Mouse (Mus musculus) small intestine, adult 2 months (tissue): Measurements from ENCODE around the gene Ankrd60. TPM values are rescaled to one million over a fixed set of nuclear protein-coding genes. Genes with fewer than 3 reads are reported as not detected.
A peak's percentile ranks its signal among the peaks of the same experiment; 100 is the strongest.

Experiments
- H3K27ac ChIP-seq: fragments of 200-500 bp; 2 replicates; pipeline ENCODE4 v1.5.1; 2012; ENCODE audit warnings: low read depth, low read length, control low read depth, inconsistent platforms; ENCODE audit not compliant: insufficient read depth
- H3K27me3 ChIP-seq: fragments of 200-500 bp; 2 replicates; pipeline ENCODE4 v1.6.1; 2012; ENCODE audit warnings: mild to moderate bottlenecking, moderate library complexity, low read length, inconsistent platforms; ENCODE audit not compliant: control insufficient read depth, insufficient read depth
- H3K36me3 ChIP-seq: fragments of 200-500 bp; 2 replicates; pipeline ENCODE4 v1.6.1; 2012; ENCODE audit warnings: mild to moderate bottlenecking, low read length, control low read depth, inconsistent platforms; ENCODE audit not compliant: control insufficient read depth, insufficient read depth
- H3K4me1 ChIP-seq: fragments of 200-500 bp; 2 replicates; pipeline ENCODE4 v1.6.1; 2012; ENCODE audit warnings: low read length, inconsistent platforms, mixed read lengths; ENCODE audit not compliant: control insufficient read depth, insufficient read depth, insufficient read length
- H3K4me3 ChIP-seq: fragments of 200-500 bp; 2 replicates; pipeline ENCODE4 v1.5.1; 2012; ENCODE audit warnings: low read depth, mild to moderate bottlenecking, control low read depth, inconsistent platforms, low read length, moderate library complexity
- CTCF ChIP-seq: fragments of 200-500 bp; IDR thresholded peaks from 2 replicates; pipeline ENCODE4 v1.5.1; 2012; ENCODE audit warnings: low read depth, mild to moderate bottlenecking, control low read depth, inconsistent platforms, low read length, moderate library complexity, mixed read lengths; ENCODE audit not compliant: insufficient replicate concordance, insufficient read length; ENCODE audit errors: extremely low read depth
- POLR2A ChIP-seq: fragments of 200-500 bp; IDR thresholded peaks from 2 replicates; pipeline ENCODE4 v1.6.1; 2012; ENCODE audit warnings: low read depth, mild to moderate bottlenecking, control low read depth, inconsistent platforms, low read length, moderate library complexity
- WGBS: fragments of 180-500 bp; shearing (Covaris S2); methylation state at CpG from one replicate; pipeline ENCODE4 v1.1.7; 2018; 5-methylcytosine and 5-hydroxymethylcytosine counted together
- polyA plus RNA-seq: library from polyadenylated mRNA; depleted of rRNA; stranded (reverse); fragments of >200 nt; gene quantifications from 2 replicates; pipeline ENCODE4 v1.2.3, GENCODE M21; 2012

The Ankrd60 gene
- polyA plus RNA-seq, 1 experiment: not detected

DNA sequence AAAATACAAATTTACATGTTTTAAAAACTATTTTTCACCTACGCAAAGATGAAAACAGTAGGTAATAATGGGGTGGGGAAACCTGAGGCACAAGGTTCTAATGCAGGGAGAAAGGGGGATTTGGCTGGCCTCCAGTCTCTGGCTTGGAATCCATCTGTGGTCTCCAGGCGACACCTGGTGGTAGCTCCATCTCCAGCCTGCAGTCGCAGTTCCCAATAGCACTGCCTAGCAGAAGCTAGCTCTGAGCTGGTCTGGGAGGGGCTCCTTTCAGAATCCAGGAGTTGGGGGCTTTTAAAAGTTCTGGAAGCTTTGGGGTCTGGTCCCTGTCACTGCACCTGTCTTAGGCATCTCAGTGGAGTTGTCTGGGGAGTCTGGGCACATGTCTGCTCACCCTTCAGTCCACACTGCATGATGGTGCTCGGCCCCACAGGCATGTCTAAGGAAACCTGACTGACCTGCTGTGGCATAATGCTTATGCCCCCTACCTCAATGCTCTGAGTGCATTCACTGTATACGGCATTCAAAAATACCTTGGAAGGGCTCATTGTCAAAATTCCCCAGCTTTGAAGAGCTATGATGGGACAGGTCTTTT is 16.2 kb downstream of the Ankrd60 start:
- WGBS: 38% methylated on average over 5 of the region's 5 CpGs
- H3K4me3 ChIP-seq: no peak overlapping the region
- TF ChIP-seq POLR2A (no peak), CTCF (peak; percentile 84)

DNA sequence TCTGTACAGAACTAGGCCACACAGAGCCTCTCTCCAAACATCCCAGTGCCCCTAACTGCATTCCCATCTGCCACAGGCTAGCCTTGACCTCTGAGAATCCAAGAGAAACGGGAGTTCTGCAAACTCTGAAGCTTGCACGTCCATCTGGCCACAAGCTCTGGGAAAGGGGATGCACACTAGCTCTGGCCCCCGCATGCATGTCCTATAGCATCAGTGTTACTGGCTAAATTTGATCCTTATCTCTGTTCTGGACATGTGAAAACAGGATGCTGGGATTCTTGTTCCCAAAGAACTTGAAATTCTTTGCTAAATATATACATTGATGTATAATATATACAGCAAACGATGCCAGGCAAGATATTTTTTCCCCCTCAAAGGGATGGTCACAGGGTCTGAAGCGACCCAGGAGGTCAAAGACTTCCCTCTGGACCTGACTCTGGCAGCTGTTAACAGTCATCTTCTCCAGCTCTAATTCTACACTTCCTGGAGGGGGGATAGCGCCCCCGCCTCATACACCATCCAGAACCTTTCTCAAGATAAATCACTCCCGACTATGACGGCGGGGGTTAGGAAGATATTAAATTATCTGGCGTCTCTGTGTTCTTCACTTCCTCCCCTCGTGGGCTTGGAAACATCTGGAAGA is 19.3 kb downstream of the Ankrd60 start:
- Histone ChIP-seq H3K4me1 (no peaks in the 10 kb centered on the region), H3K36me3 (no peaks in the 10 kb centered on the region), H3K27ac (no peak overlapping the region), H3K4me3 (no peak overlapping the region), H3K27me3 (no peaks in the 10 kb centered on the region)
- 73% methylated on average over 12 of the region's 12 CpGs for WGBS
- no peak for TF ChIP-seq CTCF
- TF ChIP-seq POLR2A: no peak

More for the DNA sequence above, 16.2 kb downstream of the Ankrd60 start:
- no peaks in the 10 kb centered on the region for H3K36me3 ChIP-seq
- no peaks in the 10 kb centered on the region; the same call in 1 of the 2 replicates for H3K27me3 ChIP-seq
- no peak overlapping the region for H3K27ac ChIP-seq
- no peaks in the 10 kb centered on the region for H3K4me1 ChIP-seq

DNA sequence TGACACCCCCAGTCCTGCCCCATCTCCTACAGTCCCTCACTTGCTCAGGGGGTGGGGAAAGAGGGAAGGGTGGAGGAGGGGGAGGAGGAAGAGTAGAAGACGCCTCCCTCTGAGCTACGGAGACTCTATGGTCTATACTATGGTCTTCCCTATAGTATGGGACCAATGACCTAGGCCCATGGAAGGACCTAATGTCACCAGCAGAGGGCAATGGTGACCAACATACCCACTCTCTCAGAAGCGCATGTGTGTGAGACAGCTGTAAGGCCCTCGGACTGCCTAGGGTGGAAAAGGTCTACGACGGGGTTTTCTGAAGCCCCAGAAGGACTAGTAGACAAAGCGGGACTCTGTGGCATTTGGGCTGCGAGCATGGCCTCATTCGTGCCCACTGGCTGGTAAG is 24.3 kb downstream of the Ankrd60 start:
- no peak overlapping the region for H3K4me3 ChIP-seq
- no peak overlapping the region for H3K27ac ChIP-seq
- 44% methylated on average over 9 of the region's 9 CpGs for WGBS
- no peak for TF ChIP-seq POLR2A
- TF ChIP-seq CTCF: peak; percentile 49; the same call in 1 of the 2 replicates
- H3K4me1 ChIP-seq: no peaks in the 10 kb centered on the region
- H3K36me3 ChIP-seq: no peaks in the 10 kb centered on the region
- H3K27me3 ChIP-seq: no peaks in the 10 kb centered on the region

- H3K4me3 ChIP-seq: no peak overlapping the region
- 55% methylated on average over 6 of the region's 6 CpGs for WGBS
- H3K4me1 ChIP-seq: no peaks in the 10 kb centered on the region
- no peak for TF ChIP-seq CTCF
- no peak for TF ChIP-seq POLR2A
- no peaks in the 10 kb centered on the region for H3K27me3 ChIP-seq
- H3K36me3 ChIP-seq: no peaks in the 10 kb centered on the region
- no peak overlapping the region for H3K27ac ChIP-seq
These were observed 27.5 kb downstream of the Ankrd60 start for GRCm38 (mm10) chr2:173550681-173551080.

GRCm38 (mm10) chr2:173549236-173549635 is 28.9 kb downstream of the Ankrd60 start:
- H3K27me3 ChIP-seq: no peaks in the 10 kb centered on the region
- no peak overlapping the region for H3K4me3 ChIP-seq
- no peaks in the 10 kb centered on the region for H3K36me3 ChIP-seq
- H3K27ac ChIP-seq: no peak overlapping the region
- no peaks in the 10 kb centered on the region for H3K4me1 ChIP-seq
- TF ChIP-seq POLR2A (no peak), CTCF (no peak)
- 86% methylated on average over 10 of the region's 10 CpGs for WGBS

DNA sequence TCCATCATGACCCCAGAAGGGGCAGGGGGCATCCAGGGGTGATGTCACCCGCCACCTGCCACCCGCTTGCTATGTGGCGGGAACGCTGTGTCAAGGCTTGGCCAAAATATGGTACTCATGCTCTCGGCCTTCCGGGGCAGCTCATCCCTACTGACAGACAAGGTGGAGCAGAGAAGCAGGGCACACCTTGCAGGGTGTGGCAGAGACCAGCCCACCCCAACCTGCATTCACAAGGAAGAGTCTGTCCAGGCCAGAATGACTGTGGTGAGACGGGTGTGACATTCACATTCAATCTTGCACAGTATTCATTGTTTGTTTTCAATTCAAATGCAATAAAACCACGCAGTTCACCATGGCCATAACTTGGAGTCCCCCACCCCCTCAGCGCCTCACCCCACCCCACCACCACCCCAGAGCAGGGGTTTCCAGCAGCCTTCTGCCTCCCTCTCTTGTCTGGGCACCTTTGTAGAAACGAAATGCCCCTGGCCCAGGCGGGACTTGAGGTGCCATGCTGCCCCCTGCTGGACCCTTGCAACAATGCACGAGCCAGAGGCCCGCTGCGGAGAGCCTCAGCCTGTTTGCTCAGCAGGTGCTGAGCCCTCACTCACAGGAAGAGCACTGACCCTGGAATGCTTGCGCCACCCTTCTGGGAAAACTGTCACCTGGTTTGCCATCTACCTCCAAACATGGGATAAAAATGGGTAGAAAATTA is 32.0 kb downstream of the Ankrd60 start:
- no peak overlapping the region for H3K27ac ChIP-seq
- H3K36me3 ChIP-seq: no peaks in the 10 kb centered on the region
- H3K4me1 ChIP-seq: no peaks in the 10 kb centered on the region
- no peak for TF ChIP-seq POLR2A
- peak; percentile 90 for TF ChIP-seq CTCF
- no peak overlapping the region for H3K4me3 ChIP-seq
- H3K27me3 ChIP-seq: no peaks in the 10 kb centered on the region
- 36% methylated on average over 15 of the region's 15 CpGs for WGBS

DNA sequence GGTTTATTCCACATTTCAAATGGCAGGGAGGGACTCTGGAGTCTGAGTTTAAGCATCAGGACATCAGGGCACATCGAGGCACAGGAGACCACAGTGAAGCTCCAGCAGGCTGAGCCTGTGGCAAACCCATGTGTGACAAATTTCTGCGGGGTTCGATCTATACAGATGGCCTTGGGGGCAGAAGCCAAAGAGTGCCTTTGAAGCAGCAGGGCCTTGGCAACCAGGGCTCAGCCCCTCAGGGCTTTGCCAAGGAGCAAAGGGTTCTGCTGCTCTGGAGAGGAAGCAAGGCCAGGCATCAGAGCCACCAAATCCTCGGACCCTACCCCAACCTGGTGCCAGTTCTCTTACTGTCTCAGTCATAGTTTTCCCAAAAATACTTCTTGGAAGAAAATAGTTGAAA is 35.4 kb downstream of the Ankrd60 start:
- no peaks in the 10 kb centered on the region for H3K36me3 ChIP-seq
- no peaks in the 10 kb centered on the region for H3K4me1 ChIP-seq
- no peak overlapping the region for H3K4me3 ChIP-seq
- TF ChIP-seq CTCF (no peak), POLR2A (no peak)
- 80% methylated on average over 4 of the region's 4 CpGs for WGBS
- H3K27ac ChIP-seq: no peak overlapping the region
- H3K27me3 ChIP-seq: no peaks in the 10 kb centered on the region
